Mouse (Mus musculus) right cerebral cortex, adult 18-20 months (tissue): ENCODE measurements around the gene Klc4.

Experiments
- DNase-seq: peaks from one replicate; pipeline ENCODE4 v3.0.0; 2022; ENCODE audit warnings: mixed read lengths

The Klc4 gene

GRCm38 (mm10) chr17:46651755-46652547 lies 6.1 kb upstream of the Klc4 start:
- DNase-seq = no peak

- no peak for DNase-seq
These were observed 5.5 kb upstream of the Klc4 start for GRCm38 (mm10) chr17:46651292-46651691.

DNA sequence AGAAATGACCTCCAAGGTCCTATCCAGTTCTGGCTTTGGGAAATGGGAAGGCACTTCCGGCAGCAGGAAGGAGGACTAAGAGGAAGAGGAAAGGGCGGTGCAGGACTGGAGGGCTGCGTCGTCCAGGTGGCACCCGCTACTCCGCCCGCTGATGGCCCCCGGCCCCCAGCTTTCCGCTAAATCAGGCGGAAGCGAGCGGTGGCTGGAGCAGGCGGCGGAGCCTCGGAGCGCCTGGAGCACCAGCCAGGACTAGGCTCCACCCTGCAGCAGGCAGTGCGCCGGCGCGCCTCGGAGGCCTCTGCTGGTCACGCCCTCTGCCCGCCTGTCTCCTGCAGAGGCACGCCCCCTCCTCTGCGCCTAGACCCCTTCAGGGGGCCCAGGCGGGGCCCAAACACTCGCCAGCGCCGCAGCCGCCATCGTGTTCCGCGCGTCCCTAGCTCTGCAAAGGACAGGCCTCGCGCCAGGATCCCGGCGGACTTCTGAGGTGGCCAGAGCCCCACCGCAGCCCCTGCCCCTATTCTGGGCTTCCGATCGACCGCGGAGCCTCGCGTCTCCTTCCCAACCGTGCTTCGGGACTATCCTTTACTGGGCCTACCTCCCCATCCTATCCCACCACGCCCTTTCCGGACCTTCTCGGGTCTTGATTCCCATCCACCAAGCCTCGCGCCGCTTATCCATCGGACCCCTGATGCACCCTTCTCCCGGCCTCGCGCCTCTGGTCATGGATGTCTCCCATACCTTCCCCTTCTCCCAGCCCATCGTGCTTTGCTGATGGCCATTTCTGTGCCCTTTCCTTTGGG lies 4.6 kb upstream of the Klc4 start, which contains the start of gene Cul7:
Cul7 (plus strand) TSS at position 106 of the 800 bp plus-strand sequence.
- DNase-seq = peak; percentile 94

- no peak for DNase-seq
These were observed 4.0 kb upstream of the Klc4 start for GRCm38 (mm10) chr17:46649811-46650210.

DNA sequence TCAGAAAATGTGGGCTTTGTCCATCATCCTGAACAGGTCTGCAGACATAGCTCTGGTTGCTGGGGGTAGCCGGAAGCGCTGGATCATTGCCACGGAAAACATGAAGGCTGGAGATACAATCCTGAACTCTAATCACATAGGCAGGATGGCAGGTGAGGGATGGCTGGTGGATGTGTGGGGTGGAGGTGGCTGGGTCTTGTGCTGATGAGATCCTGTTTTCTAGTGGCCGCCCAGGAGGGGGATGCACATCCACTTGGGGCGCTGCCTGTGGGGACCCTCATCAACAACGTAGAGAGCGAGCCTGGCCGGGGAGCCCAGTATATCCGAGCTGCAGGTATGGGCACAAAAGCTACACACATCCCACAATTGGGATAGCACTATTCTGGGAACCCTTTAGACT lies 2.6 kb upstream of the Klc4 start:
- DNase-seq = no peak

DNA sequence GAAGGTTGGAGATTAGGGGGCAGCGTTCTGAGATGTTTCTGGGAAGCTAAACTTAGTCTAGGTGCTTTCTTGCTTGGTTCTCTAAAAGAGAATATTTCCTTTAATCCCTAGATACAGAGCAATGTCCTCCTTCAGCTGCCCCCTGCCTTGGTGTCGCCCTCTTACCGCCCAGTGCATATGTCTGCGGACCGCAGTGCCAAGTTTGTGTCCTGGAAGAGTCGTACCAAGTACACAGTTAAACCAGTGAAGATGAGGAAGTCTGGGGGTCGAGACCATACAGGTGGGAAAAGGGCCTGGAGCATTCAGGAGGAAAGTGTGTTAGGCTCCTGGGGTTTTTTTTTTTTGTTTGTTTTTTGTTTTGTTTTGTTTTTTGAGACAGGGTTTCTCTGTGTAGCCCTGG lies 1.5 kb upstream of the Klc4 start:
- DNase-seq = no peak

DNA sequence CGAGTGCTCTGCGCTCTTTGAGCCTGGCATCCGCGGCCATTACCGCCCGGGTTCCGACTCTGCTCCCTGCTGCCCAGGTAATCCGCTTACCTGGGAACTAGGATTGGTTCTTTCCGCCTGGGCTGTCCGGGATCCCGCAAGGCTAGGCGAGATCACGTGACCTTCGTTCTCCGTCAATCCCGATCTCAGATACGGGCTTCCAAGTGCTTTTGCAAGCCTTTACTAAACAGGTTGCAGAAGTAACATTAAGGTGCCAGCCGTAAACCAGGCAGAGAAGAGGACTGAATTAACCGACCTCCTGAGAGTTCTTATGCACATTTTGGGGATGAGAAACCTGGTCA lies 470 bp upstream of the Klc4 start:
- no peak for DNase-seq

DNA sequence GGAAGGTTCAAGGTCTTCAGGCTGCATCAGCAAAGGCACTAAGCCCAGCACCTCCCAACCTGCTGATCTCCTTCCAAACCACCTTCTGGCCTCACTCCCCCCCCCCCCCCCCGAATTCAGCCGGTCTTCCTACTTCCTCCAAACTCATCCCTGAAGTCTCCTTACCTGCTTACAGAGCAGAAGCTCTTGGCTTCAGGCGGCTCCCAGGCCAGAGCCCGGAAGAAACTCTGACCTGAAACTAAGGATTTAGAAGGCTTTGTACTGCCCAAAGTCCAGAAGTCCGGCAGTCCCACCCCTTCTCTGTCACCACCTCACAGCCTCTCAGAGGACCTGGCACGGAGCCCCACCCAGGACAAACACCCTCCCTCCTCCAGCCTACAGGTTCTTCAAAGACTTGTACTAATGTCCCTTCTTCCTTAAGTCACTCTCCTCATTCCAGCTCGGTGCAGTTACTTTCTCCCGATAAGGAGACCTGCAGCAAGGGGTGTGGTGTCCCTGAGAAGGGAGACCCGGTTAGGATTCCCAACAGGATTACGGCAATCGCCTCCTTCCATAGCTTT lies 826 bp downstream of the Klc4 start:
- no peak for DNase-seq

DNA sequence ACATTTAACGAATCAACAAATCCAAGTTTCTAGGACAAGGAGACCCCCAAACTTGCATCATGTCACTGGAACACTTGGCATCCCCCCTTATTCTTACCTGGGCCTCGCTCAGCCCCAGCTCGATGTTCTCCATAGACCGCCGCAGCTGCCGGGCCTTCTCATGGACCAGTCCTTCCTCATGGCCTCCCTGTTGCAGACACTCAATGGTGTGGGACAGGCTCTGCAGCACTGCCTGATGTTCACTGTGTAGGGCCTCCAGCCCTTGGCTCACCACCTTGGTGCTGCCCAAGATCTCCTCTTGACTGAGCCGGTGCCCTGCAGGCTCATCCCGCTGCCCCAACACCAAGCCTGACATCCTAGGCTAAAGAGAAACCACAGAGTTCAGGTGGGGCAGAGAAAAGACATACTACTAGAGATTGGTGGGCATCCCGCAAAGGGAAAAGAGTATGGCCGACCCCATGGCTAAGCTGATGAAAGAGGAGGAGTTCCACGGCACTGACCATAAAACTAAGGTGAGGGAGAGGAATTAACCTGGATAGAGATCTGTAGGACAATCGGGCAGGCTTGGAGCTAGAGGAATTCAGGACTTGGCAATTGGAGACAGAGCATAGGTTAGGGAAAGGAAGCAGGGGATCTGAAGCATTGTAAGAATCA lies 1.5 kb downstream of the Klc4 start:
- DNase-seq = no peak

DNA sequence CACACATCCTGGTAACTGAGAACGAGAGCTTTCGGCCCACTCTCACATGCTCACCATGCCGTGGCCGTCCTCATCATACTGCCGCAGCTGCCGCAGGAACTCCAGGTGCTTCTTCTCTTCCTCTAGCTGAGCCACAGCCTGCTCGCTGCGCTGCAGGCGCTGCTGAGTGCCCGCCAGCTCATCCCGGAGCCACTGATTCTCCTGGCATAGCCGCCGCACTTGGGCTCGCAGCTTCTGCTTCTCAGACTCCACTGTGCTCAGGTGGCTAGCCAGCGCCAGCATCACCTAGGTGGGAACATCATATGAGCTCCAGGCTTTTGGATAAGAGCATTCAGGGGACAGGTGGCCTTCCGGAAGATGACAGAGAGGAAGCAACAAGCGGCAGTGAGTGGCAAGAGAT lies 3.8 kb downstream of the Klc4 start:
- no peak for DNase-seq

GRCm38 (mm10) chr17:46639929-46640328 lies 5.9 kb downstream of the Klc4 start:
- DNase-seq = no peak

DNA sequence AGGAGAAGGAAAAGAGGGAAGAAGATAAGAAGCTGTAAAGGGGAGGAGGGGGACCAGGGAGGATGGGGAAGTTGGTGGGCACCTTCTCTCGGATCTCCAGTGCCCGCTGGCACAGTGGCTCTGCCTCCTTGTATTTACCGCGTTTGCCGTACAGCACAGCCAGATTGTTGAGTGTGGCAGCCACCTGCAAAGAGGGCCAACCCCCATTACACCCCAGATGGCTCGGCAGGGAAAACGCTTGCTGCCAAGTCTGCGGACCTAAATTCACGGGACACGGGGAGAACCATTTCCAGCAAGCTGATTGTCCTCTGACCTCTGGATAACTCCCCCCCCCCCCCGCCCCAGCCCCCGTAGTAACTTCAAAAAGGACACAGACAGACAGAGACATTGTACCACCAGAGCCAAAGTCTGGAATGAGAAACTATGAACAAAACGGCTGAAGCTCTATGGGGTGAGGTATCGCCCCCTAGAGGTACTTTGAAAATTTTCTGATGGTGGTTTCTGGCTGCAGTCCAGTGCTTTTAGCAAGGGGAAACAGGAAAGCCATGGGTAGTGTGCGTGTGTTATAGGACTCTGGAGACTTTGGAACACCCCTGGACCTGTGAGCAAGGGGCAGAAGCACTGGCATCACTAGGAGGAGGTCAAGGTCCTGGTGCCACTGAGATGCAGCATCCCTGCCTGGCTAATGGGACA lies 8.8 kb downstream of the Klc4 start:
- peak; percentile 69 for DNase-seq

- DNase-seq = no peak
These were observed 16.0 kb downstream of the Klc4 start for GRCm38 (mm10) chr17:46629685-46630441.

DNA sequence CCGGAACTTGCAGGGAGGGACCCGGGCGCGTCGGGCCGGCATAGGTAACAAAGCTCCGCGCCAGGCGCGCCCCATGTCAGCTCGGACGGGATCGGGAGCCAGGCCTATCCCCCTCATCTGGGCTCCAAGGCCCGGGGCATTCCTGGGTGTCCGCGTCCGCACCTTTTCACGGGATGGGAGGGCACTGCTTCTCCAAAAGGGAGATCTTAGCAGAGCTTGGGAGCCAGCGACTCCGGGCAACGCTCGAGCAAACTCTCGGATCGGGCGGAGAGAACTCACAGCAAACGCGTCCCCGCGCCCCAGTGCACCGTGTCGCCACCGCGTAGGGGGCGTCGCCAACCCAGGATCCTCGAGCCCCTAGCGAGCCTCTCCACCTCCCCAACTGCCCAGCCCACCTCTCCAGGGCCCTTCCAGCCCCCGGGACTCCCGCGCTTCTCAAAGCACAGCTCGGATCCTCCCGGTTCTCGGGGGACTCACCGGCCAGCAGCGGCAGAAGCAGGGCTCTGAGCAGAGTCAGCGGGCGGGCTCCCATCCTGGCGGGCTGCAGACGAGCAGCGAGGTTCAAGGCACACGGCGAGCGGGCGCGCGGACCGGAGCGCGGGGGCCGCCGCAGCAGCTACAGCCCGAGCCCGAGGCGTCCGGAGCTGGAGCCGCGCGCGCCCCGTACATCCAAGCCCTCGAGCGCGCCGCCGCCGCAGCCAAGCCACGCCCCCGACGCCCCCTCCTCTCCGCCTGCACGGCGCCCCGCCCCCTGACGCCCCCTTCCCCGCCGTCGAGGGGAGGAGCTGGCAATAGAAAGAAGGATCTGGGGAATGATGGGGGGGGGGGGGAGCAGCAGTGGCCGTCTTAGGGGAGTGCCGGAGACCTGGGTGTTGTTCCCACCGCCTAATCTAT lies 16.8 kb downstream of the Klc4 start, which contains the start of gene Ptk7:
Ptk7 (minus strand) TSS at position 714 of the 894 bp plus-strand sequence.
- DNase-seq = peak; percentile 65

DNA sequence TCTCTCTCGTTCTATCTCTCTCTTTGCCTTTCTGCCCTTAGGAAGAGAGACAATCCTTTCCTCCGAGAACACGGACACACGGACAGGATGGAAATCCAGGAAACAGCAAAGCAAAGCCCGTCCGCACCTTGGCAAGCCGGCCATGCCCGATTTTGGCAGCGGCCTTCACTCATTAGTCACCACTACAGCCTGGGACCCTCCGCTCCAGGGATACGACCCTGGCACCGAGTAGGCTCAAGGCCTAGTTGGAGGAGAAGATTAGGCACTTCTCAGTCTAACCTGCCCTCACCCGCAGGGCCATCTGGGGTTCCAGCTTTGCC lies 17.4 kb downstream of the Klc4 start:
- DNase-seq = no peak

DNA sequence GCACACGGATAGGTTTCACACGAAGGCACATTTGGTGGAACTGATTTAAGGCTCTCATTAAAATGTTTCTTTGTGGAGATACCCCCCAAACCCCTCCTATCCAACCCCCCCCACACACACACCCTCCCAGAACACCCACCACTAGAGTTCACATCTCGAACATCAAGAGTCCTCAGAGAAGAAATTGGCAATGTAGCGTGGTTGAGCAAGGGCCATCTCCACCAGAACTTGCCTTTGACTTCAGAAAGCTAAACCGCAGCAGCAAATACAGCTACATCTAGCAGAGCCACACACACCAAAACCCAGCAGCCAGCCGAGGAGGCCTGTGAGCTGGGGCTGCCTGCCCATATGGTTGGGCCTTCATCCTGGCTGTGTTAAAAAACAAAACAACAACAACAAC lies 18.4 kb downstream of the Klc4 start:
- DNase-seq = no peak

GRCm38 (mm10) chr17:46624598-46624997 lies 21.2 kb downstream of the Klc4 start:
- DNase-seq = no peak

DNA sequence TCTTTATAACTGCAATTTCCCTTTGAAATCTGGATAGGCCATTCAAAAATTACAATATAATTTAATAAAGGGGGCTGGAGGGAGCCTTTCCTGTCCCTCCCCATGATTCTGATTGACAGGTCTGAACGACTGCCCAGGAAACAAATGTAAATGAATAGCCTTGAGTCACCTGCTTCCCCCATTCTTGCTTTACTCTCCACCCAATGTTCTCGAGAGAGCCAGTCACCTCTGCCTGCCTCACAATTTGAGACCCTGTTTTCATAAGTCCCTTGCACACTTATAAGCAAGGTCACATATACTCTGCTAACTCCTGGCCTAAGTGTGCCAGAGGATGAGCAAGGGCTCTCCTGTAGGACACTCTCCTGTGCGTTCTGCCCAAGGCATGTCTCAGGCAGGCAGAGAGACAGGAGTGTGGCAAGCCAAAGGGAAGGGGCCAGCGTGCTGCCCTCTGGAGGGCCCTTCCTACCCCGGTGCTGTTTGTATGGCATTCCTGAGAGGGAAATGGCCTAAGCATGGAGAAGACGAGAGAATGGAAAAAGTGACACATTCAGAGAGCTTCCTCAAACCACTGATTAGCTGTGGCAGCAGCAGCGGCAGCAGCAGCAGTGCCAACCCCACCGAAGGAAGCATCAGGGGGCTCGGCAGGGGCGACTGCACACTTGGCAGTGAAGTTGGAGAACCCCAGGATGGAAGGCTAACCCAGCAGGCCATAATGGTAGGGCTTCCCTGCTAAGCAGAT lies 21.8 kb downstream of the Klc4 start:
- DNase-seq = no peak

- no peak for DNase-seq
These were observed 23.6 kb downstream of the Klc4 start for GRCm38 (mm10) chr17:46622269-46622668.

DNA sequence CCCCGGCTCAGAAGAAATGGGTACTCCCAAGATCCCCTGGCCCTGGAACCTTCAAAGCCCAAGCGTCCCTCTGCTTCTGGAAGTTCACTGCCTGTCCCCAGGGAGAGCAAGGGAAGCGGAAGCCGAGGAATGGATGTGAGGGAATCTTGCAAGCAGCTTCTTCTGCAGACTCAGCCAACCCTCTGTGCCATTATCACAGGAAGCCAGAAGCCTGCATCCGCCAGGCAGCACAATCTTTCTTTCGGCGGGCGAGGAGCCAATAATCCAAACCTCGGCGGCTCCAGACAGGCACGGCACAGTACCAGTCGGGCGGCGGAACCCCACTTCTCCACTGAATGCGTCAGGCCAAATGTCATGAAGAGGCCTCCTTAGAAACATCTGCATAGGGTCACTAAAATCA lies 24.5 kb downstream of the Klc4 start:
- DNase-seq = peak; percentile 63
